Mouse (Mus musculus): ENCODE results near the gene Ifitm2. TPM values are rescaled to one million over a fixed set of nuclear protein-coding genes. Genes with fewer than 3 reads are reported as not detected.

Ifitm2 gene
- polyA plus RNA-seq, 1 experiment from 2014 or later: 571 TPM

GRCm38 (mm10) chr7:140907697-140908096 lies 48.1 kb downstream of the Ifitm2 start:
- H3K27me3 ChIP-seq (ENCODE audit: control insufficient read depth, insufficient read depth, low read length): no peaks in the 10 kb centered on the region
- no peak for ATAC-seq (replicated peaks; ENCODE audit: extremely low read depth, insufficient read depth, low FRiP score)
- H3K4me1 ChIP-seq (ENCODE audit: control insufficient read depth, insufficient read depth, low read length): no peaks in the 10 kb centered on the region
- no peaks in the 10 kb centered on the region for H3K36me3 ChIP-seq (ENCODE audit: control insufficient read depth, insufficient read depth)
- H3K9ac ChIP-seq (ENCODE audit: low read length): no peak overlapping the region
- H3K9me3 ChIP-seq (replicated peaks; ENCODE audit: control insufficient read depth, low read length): no peaks in the 10 kb centered on the region
- 79% methylated on average over 7 of the region's 7 CpGs for WGBS
- no peak overlapping the region for H3K27ac ChIP-seq (ENCODE audit: low read length)
- H3K4me2 ChIP-seq (ENCODE audit: low read depth, low read length): no peak overlapping the region
- no peak overlapping the region for H3K4me3 ChIP-seq (ENCODE audit: low read length)

DNA sequence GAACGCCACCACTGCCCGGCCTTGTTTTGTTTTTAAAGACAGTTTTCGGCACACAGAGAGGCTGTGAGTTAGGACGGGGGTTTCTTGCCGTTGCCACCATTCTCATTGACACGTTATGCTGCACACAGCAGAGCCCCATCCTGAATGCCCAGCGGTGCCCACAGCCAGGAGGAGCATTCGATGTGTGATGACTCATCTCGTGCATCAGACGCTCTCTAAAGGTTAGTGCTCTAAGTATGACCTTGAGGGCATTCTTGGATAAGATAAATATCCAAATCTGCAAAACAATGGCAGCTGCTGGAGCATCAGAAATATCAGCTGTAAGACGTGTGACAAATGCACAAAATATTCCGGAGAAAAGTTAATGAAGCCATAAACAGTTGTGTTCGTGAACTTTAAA lies 48.7 kb downstream of the Ifitm2 start:
- WGBS: 73% methylated on average over 13 of the region's 13 CpGs
- Histone ChIP-seq H3K9me3 (replicated peaks; ENCODE audit: control insufficient read depth, low read length) (no peaks in the 10 kb centered on the region), H3K36me3 (ENCODE audit: control insufficient read depth, insufficient read depth) (no peaks in the 10 kb centered on the region), H3K4me3 (ENCODE audit: low read length) (no peak overlapping the region), H3K9ac (ENCODE audit: low read length) (no peak overlapping the region), H3K4me1 (ENCODE audit: control insufficient read depth, insufficient read depth, low read length) (no peaks in the 10 kb centered on the region), H3K27me3 (ENCODE audit: control insufficient read depth, insufficient read depth, low read length) (no peaks in the 10 kb centered on the region), H3K4me2 (ENCODE audit: low read depth, low read length) (no peak overlapping the region), H3K27ac (ENCODE audit: low read length) (no peak overlapping the region)
- ATAC-seq (replicated peaks; ENCODE audit: extremely low read depth, insufficient read depth, low FRiP score): no peak

- WGBS: 42% methylated on average over 2 of the region's 2 CpGs
- peaks cover 8% of the 10 kb centered on the region for H3K4me1 ChIP-seq (ENCODE audit: control insufficient read depth, insufficient read depth, low read length)
- ATAC-seq (replicated peaks; ENCODE audit: extremely low read depth, insufficient read depth, low FRiP score): no peak
- no peak overlapping the region for H3K4me3 ChIP-seq (ENCODE audit: low read length)
- H3K27ac ChIP-seq (ENCODE audit: low read length): no peak overlapping the region
- no peak overlapping the region for H3K4me2 ChIP-seq (ENCODE audit: low read depth, low read length)
- no peaks in the 10 kb centered on the region for H3K36me3 ChIP-seq (ENCODE audit: control insufficient read depth, insufficient read depth)
- H3K27me3 ChIP-seq (ENCODE audit: control insufficient read depth, insufficient read depth, low read length): no peaks in the 10 kb centered on the region
- H3K9ac ChIP-seq (ENCODE audit: low read length): no peak overlapping the region
- H3K9me3 ChIP-seq (replicated peaks; ENCODE audit: control insufficient read depth, low read length): no peaks in the 10 kb centered on the region
Observed at GRCm38 (mm10) chr7:140905642-140906081, 50.1 kb downstream of the Ifitm2 start.

Other genes with a start within 250 kb of the Ifitm2 start
- not detected in 2 replicates for gene Cyp2e1, start 192.2 kb downstream of the Ifitm2 start, polyA plus RNA-seq (2015; fragmentation: Nextera tagmentation; extraction: Ambion mirVana)
- 0.14 and 0.34 TPM in 2 replicates for gene Syce1, start 168.1 kb downstream of the Ifitm2 start, polyA plus RNA-seq (2015; fragmentation: Nextera tagmentation; extraction: Ambion mirVana)
- gene Zfp941, start 133.8 kb downstream of the Ifitm2 start, polyA plus RNA-seq (2015; fragmentation: Nextera tagmentation; extraction: Ambion mirVana): 0.74 and 0.93 TPM in 2 replicates
- 1.0 and 1.1 TPM in 2 replicates for gene Urah, start 121.0 kb downstream of the Ifitm2 start, polyA plus RNA-seq (2015; fragmentation: Nextera tagmentation; extraction: Ambion mirVana)
- gene Scgb1c1, start 110.4 kb downstream of the Ifitm2 start, polyA plus RNA-seq (2015; fragmentation: Nextera tagmentation; extraction: Ambion mirVana): 0.62 and 0.84 TPM in 2 replicates
- not detected in 2 replicates for gene Odf3, start 108.2 kb downstream of the Ifitm2 start, polyA plus RNA-seq (2015; fragmentation: Nextera tagmentation; extraction: Ambion mirVana)
- not detected in 2 replicates for gene Gm45785, start 99.7 kb downstream of the Ifitm2 start, polyA plus RNA-seq (2015; fragmentation: Nextera tagmentation; extraction: Ambion mirVana)
- gene Ric8a, start 99.0 kb downstream of the Ifitm2 start, polyA plus RNA-seq (2015; fragmentation: Nextera tagmentation; extraction: Ambion mirVana): 43.7 and 50.4 TPM in 2 replicates
- 31.6 and 39.5 TPM in 2 replicates for gene Bet1l, start 98.4 kb downstream of the Ifitm2 start, polyA plus RNA-seq (2015; fragmentation: Nextera tagmentation; extraction: Ambion mirVana)
- gene Psmd13, start 74.0 kb downstream of the Ifitm2 start, polyA plus RNA-seq (2015; fragmentation: Nextera tagmentation; extraction: Ambion mirVana): 181 and 189 TPM in 2 replicates
- 65.4 and 71.2 TPM in 2 replicates for gene Sirt3, start 73.7 kb downstream of the Ifitm2 start, polyA plus RNA-seq (2015; fragmentation: Nextera tagmentation; extraction: Ambion mirVana)
- 467 and 515 TPM in 2 replicates for gene Cox8b, start 55.5 kb downstream of the Ifitm2 start, polyA plus RNA-seq (2015; fragmentation: Nextera tagmentation; extraction: Ambion mirVana)
- 0.82 and 1.6 TPM in 2 replicates for gene Nlrp6, start 35.1 kb downstream of the Ifitm2 start, polyA plus RNA-seq (2015; fragmentation: Nextera tagmentation; extraction: Ambion mirVana)
- 12.2 and 12.4 TPM in 2 replicates for gene Pgghg, start 14.6 kb downstream of the Ifitm2 start, polyA plus RNA-seq (2015; fragmentation: Nextera tagmentation; extraction: Ambion mirVana)
- 1.3 and 1.6 TPM in 2 replicates for gene Ifitm5, start 5.7 kb downstream of the Ifitm2 start, polyA plus RNA-seq (2015; fragmentation: Nextera tagmentation; extraction: Ambion mirVana)
- 0.66 TPM in 1 of 2 replicates, not detected in the other for gene Gm45717, start 50 bp downstream of the Ifitm2 start, polyA plus RNA-seq (2015; fragmentation: Nextera tagmentation; extraction: Ambion mirVana)
- 24.0 and 34.8 TPM in 2 replicates for gene Ifitm1, start 11.2 kb upstream of the Ifitm2 start, polyA plus RNA-seq (2015; fragmentation: Nextera tagmentation; extraction: Ambion mirVana)
- 157 and 218 TPM in 2 replicates for gene Ifitm3, start 54.8 kb upstream of the Ifitm2 start, polyA plus RNA-seq (2015; fragmentation: Nextera tagmentation; extraction: Ambion mirVana)
- 1.0 and 1.3 TPM in 2 replicates for gene Ifitm6, start 61.9 kb upstream of the Ifitm2 start, polyA plus RNA-seq (2015; fragmentation: Nextera tagmentation; extraction: Ambion mirVana)
- not detected in 2 replicates for gene Gm17387, start 73.1 kb upstream of the Ifitm2 start, polyA plus RNA-seq (2015; fragmentation: Nextera tagmentation; extraction: Ambion mirVana)
- 0.54 and 0.97 TPM in 2 replicates for gene B4galnt4, start 105.1 kb upstream of the Ifitm2 start, polyA plus RNA-seq (2015; fragmentation: Nextera tagmentation; extraction: Ambion mirVana)
- 4.1 and 5.2 TPM in 2 replicates for gene Pkp3, start 122.2 kb upstream of the Ifitm2 start, polyA plus RNA-seq (2015; fragmentation: Nextera tagmentation; extraction: Ambion mirVana)
- 7.4 and 8.5 TPM in 2 replicates for gene Sigirr, start 144.6 kb upstream of the Ifitm2 start, polyA plus RNA-seq (2015; fragmentation: Nextera tagmentation; extraction: Ambion mirVana)
- 0.49 and 1.00 TPM in 2 replicates for gene Ano9, start 161.8 kb upstream of the Ifitm2 start, polyA plus RNA-seq (2015; fragmentation: Nextera tagmentation; extraction: Ambion mirVana)
- 56.1 and 63.9 TPM in 2 replicates for gene Ptdss2, start 166.4 kb upstream of the Ifitm2 start, polyA plus RNA-seq (2015; fragmentation: Nextera tagmentation; extraction: Ambion mirVana)
- gene Rnh1, start 216.9 kb upstream of the Ifitm2 start, polyA plus RNA-seq (2015; fragmentation: Nextera tagmentation; extraction: Ambion mirVana): 96.9 and 111 TPM in 2 replicates
- gene Hras, start 238.0 kb upstream of the Ifitm2 start, polyA plus RNA-seq (2015; fragmentation: Nextera tagmentation; extraction: Ambion mirVana): 59.5 and 92.1 TPM in 2 replicates
- 3.0 and 4.1 TPM in 2 replicates for gene Lrrc56, start 238.2 kb upstream of the Ifitm2 start, polyA plus RNA-seq (2015; fragmentation: Nextera tagmentation; extraction: Ambion mirVana)

Data from heart, embryonic 16.5 days (tissue).